In genomic region chr10:90907381-90907780, GRCm38 (mm10) we compare ENCODE assay signal across 10 mouse cellular contexts.
"Had no signal": no experiment of that assay in that cellular context is flagged by ENCODE, and none has a peak within 500 bp of the region (broad histone marks: within the 10 kb centered on the region; RNA-seq: fewer than 3 reads in every experiment).

No protein-coding gene starts in this region.

- H3K9ac ChIP-seq: liver, embryonic 15.5 days; midbrain, embryonic 13.5 days; stomach, embryonic 15.5 days had no signal

- H3K4me3 ChIP-seq: limb, embryonic 10.5 days; liver, embryonic 15.5 days; midbrain, embryonic 13.5 days; stomach, embryonic 15.5 days had no signal

- DNase-seq: kidney, postnatal 25 days; lung, adult 2 months; lung, postnatal 36 days; right cerebral cortex, postnatal 14 days; thymus, adult 2 months; thymus, postnatal 25 days had no signal

- H3K27ac ChIP-seq: limb, embryonic 10.5 days; liver, embryonic 15.5 days; midbrain, embryonic 13.5 days; stomach, embryonic 15.5 days had no signal

- H3K36me3 ChIP-seq: limb, embryonic 10.5 days; liver, embryonic 15.5 days; midbrain, embryonic 13.5 days; stomach, embryonic 15.5 days had no signal

- H3K9me3 ChIP-seq: limb, embryonic 10.5 days; liver, embryonic 15.5 days; midbrain, embryonic 13.5 days; stomach, embryonic 15.5 days had no signal

- H3K4me1 ChIP-seq: limb, embryonic 10.5 days; liver, embryonic 15.5 days; midbrain, embryonic 13.5 days; stomach, embryonic 15.5 days had no signal
